Mouse (Mus musculus): Measurements from ENCODE around the gene Krtap19-9b. TPM values are rescaled to one million over a fixed set of nuclear protein-coding genes. Genes with fewer than 3 reads are reported as not detected.

The Krtap19-9b gene
- not detected for total RNA-seq (2021)

GRCm38 (mm10) chr16:88932165-88932564 is at the start of gene Krtap19-9b:
TSS of gene Krtap19-9b (minus strand) at chr16:88932265.
- DNase-seq = no peak
- intact Hi-C loops (cut with DNase I) = no loop called here

- no peak for DNase-seq
- intact Hi-C loops (cut with DNase I) = no loop called here
These were observed 30.7 kb upstream of the Krtap19-9b start, which contains the start of gene Krtap16-3 for GRCm38 (mm10) chr16:88962773-88963172. TSS of gene Krtap16-3 (minus strand) at chr16:88962873.

- DNase-seq = peak; percentile 20
- intact Hi-C loops (cut with DNase I) = no loop called here
These were observed 9.0 kb upstream of the Krtap19-9b start for GRCm38 (mm10) chr16:88941106-88941505.

GRCm38 (mm10) chr16:88938252-88938651 is 6.2 kb upstream of the Krtap19-9b start:
- peak; percentile 6 for DNase-seq
- intact Hi-C loops (cut with DNase I) = no loop called here

- DNase-seq = no peak
- intact Hi-C loops (cut with DNase I) = no loop called here
These were observed 35.7 kb downstream of the Krtap19-9b start, which contains the start of gene Krtap19-5 for GRCm38 (mm10) chr16:88896357-88896756. TSS of gene Krtap19-5 (minus strand) at chr16:88896457.

GRCm38 (mm10) chr16:88886870-88887269 is 45.2 kb downstream of the Krtap19-9b start:
- intact Hi-C loops (cut with DNase I) = loop anchor here (10.0 kb wide), 1 partner anchor 868 kb away; no protein-coding TSS in a partner anchor
- no peak for DNase-seq

- intact Hi-C loops (cut with DNase I) = loop anchor here (10.0 kb wide), 1 partner anchor 870 kb away; no protein-coding TSS in a partner anchor
- no peak for DNase-seq
These were observed 47.1 kb downstream of the Krtap19-9b start, which contains the start of gene Krtap19-4 for GRCm38 (mm10) chr16:88884989-88885388. TSS of gene Krtap19-4 (minus strand) at chr16:88885089.

Other genes with a start within 250 kb of the Krtap19-9b start
- gene 2310061N02Rik, start 224.3 kb downstream of the Krtap19-9b start, total RNA-seq (2021) = not detected
- gene Krtap13-1, start 203.4 kb downstream of the Krtap19-9b start, total RNA-seq (2021) = not detected
- not detected for gene Krtap13, start 180.6 kb downstream of the Krtap19-9b start, total RNA-seq (2021)
- gene 2310034C09Rik, start 173.4 kb downstream of the Krtap19-9b start, total RNA-seq (2021) = not detected
- not detected for gene 2310057N15Rik, start 158.1 kb downstream of the Krtap19-9b start, total RNA-seq (2021)
- not detected for gene Gm5965, start 154.4 kb downstream of the Krtap19-9b start, total RNA-seq (2021)
- not detected for gene Gm20741, start 120.0 kb downstream of the Krtap19-9b start, total RNA-seq (2021)
- gene Krtap15, start 112.0 kb downstream of the Krtap19-9b start, total RNA-seq (2021) = not detected
- gene Krtap14, start 106.1 kb downstream of the Krtap19-9b start, total RNA-seq (2021) = not detected
- not detected for gene Krtap19-1, start 62.9 kb downstream of the Krtap19-9b start, total RNA-seq (2021)
- gene Krtap19-2, start 58.0 kb downstream of the Krtap19-9b start, total RNA-seq (2021) = not detected
- not detected for gene Krtap19-3, start 54.2 kb downstream of the Krtap19-9b start, total RNA-seq (2021)
- gene Krtap19-4, start 47.2 kb downstream of the Krtap19-9b start, total RNA-seq (2021) = not detected
- not detected for gene Krtap19-5, start 35.8 kb downstream of the Krtap19-9b start, total RNA-seq (2021)
- not detected for gene Krtap16-3, start 30.6 kb upstream of the Krtap19-9b start, total RNA-seq (2021)
- not detected for gene Krtap22-2, start 78.5 kb upstream of the Krtap19-9b start, total RNA-seq (2021)
- not detected for gene Gm10229, start 83.0 kb upstream of the Krtap19-9b start, total RNA-seq (2021)
- gene Krtap6-1, start 99.4 kb upstream of the Krtap19-9b start, total RNA-seq (2021) = not detected
- not detected for gene Gm10228, start 109.2 kb upstream of the Krtap19-9b start, total RNA-seq (2021)
- not detected for gene Krtap6-5, start 115.6 kb upstream of the Krtap19-9b start, total RNA-seq (2021)
- gene 1110025L11Rik, start 131.7 kb upstream of the Krtap19-9b start, total RNA-seq (2021) = not detected
- not detected for gene Krtap6-3, start 151.8 kb upstream of the Krtap19-9b start, total RNA-seq (2021)
- not detected for gene Gm6358, start 208.6 kb upstream of the Krtap19-9b start, total RNA-seq (2021)
- gene Gm10061, start 218.8 kb upstream of the Krtap19-9b start, total RNA-seq (2021) = not detected
- not detected for gene Gm9789, start 225.7 kb upstream of the Krtap19-9b start, total RNA-seq (2021)
- not detected for gene Gm7735, start 237.2 kb upstream of the Krtap19-9b start, total RNA-seq (2021)
- not detected for gene 1110057P08Rik, start 242.5 kb upstream of the Krtap19-9b start, total RNA-seq (2021)